Mouse (Mus musculus) monocyte, adult 2 months (primary cell): ENCODE measurements around the gene Zdhhc4.

ENCODE experiments used
- DNase-seq, 2 experiments: peaks; one replicate each; pipeline ENCODE4 v3.0.0; 2022; ENCODE audit warnings: low spot score in 2 of 2, low read depth in 1 of 2

The Zdhhc4 gene

GRCm38 (mm10) chr5:143333872-143334271 is 4.8 kb upstream of the Zdhhc4 start:
- DNase-seq, result peak in 1 of 2 experiments; percentile 46

GRCm38 (mm10) chr5:143317288-143317610 is 11.8 kb downstream of the Zdhhc4 start:
- no peak for DNase-seq

GRCm38 (mm10) chr5:143316605-143317287 is 12.3 kb downstream of the Zdhhc4 start:
- no peak for DNase-seq

- no peak for DNase-seq
These were observed 13.6 kb downstream of the Zdhhc4 start for GRCm38 (mm10) chr5:143315514-143315888.

GRCm38 (mm10) chr5:143314730-143315513 is 14.1 kb downstream of the Zdhhc4 start, which contains the start of gene E130309D02Rik:
Gene E130309D02Rik (minus strand): TSS chr5:143315360.
- peak; percentile 36 to 82 for DNase-seq

- DNase-seq, result no peak
These were observed 14.8 kb downstream of the Zdhhc4 start for GRCm38 (mm10) chr5:143314183-143314729.

GRCm38 (mm10) chr5:143311886-143312285 is 17.2 kb downstream of the Zdhhc4 start:
- DNase-seq, result peak in 1 of 2 experiments; percentile 72

GRCm38 (mm10) chr5:143309916-143310315 is 19.1 kb downstream of the Zdhhc4 start:
- no peak for DNase-seq

GRCm38 (mm10) chr5:143308825-143309224 is 20.2 kb downstream of the Zdhhc4 start:
- DNase-seq, result no peak

GRCm38 (mm10) chr5:143304251-143304650 is 24.8 kb downstream of the Zdhhc4 start:
- no peak for DNase-seq

- DNase-seq, result no peak
These were observed 27.8 kb downstream of the Zdhhc4 start for GRCm38 (mm10) chr5:143301296-143301695.

GRCm38 (mm10) chr5:143299686-143300085 is 29.4 kb downstream of the Zdhhc4 start:
- DNase-seq, result peak in 1 of 2 experiments; percentile 14

- no peak for DNase-seq
These were observed 30.7 kb downstream of the Zdhhc4 start for GRCm38 (mm10) chr5:143298391-143298790.

GRCm38 (mm10) chr5:143297986-143298385 is 31.1 kb downstream of the Zdhhc4 start:
- no peak for DNase-seq

- no peak for DNase-seq
These were observed 33.7 kb downstream of the Zdhhc4 start for GRCm38 (mm10) chr5:143295330-143295729.

- no peak for DNase-seq
These were observed 34.2 kb downstream of the Zdhhc4 start for GRCm38 (mm10) chr5:143294862-143295261.

- no peak for DNase-seq
These were observed 35.7 kb downstream of the Zdhhc4 start, which contains the start of gene Zfp853 for GRCm38 (mm10) chr5:143293404-143293803. Gene Zfp853 (minus strand): TSS chr5:143293623.

- DNase-seq, result no peak
These were observed 36.2 kb downstream of the Zdhhc4 start for GRCm38 (mm10) chr5:143292879-143293278.

GRCm38 (mm10) chr5:143289299-143289698 is 39.8 kb downstream of the Zdhhc4 start:
- DNase-seq, result no peak

GRCm38 (mm10) chr5:143288378-143288911 is 40.6 kb downstream of the Zdhhc4 start:
- DNase-seq, result no peak

GRCm38 (mm10) chr5:143287774-143288328 is 41.2 kb downstream of the Zdhhc4 start:
- no peak for DNase-seq
